Mouse (Mus musculus) stomach, embryonic 16.5 days (tissue): Measurements from ENCODE around the gene Hmgn1. TPM values are rescaled to one million over a fixed set of nuclear protein-coding genes. Genes with fewer than 3 reads are reported as not detected.

Experiments used
- ATAC-seq: fragments of 200-750 bp; cut with Nextera tagmentation; 2 replicates; pipeline ENCODE4 v1.8.0; 2017; ENCODE audit warnings: moderate number of reproducible peaks, moderate TSS enrichment; ENCODE audit not compliant: insufficient read depth, low FRiP score
- H3K27ac ChIP-seq: fragments of 300-500 bp; sonication (generic); 2 replicates; pipeline ENCODE4 v1.5.1; 2014; ENCODE audit warnings: low read length
- H3K27me3 ChIP-seq: fragments of 300-500 bp; sonication (generic); 2 replicates; pipeline ENCODE4 v1.6.1; 2014; ENCODE audit warnings: low read length, control low read depth, mixed read lengths; ENCODE audit not compliant: control insufficient read depth, insufficient read depth
- H3K36me3 ChIP-seq: fragments of 300-500 bp; sonication (generic); 2 replicates; pipeline ENCODE4 v1.6.1; 2014; ENCODE audit warnings: low read length; ENCODE audit not compliant: control insufficient read depth, insufficient read depth
- H3K4me1 ChIP-seq: fragments of 300-500 bp; sonication (generic); 2 replicates; pipeline ENCODE4 v1.6.1; 2014; ENCODE audit warnings: low read length, control low read depth, mixed read lengths; ENCODE audit not compliant: control insufficient read depth, insufficient read depth
- H3K4me2 ChIP-seq: fragments of 300-500 bp; sonication (generic); 2 replicates; pipeline ENCODE4 v1.6.1; 2014; ENCODE audit warnings: low read depth, low read length, mixed read lengths
- H3K4me3 ChIP-seq: fragments of 300-500 bp; sonication (generic); replicated peaks from 2 replicates; pipeline ENCODE4 v1.5.1; 2014; ENCODE audit warnings: mild to moderate bottlenecking, low read length
- H3K9ac ChIP-seq: fragments of 300-500 bp; sonication (generic); 2 replicates; pipeline ENCODE4 v1.6.1; 2014; ENCODE audit warnings: low read length
- H3K9me3 ChIP-seq: fragments of 300-500 bp; sonication (generic); replicated peaks from 2 replicates; pipeline ENCODE4 v1.6.1; 2016; ENCODE audit warnings: low read length, control low read depth; ENCODE audit not compliant: control insufficient read depth
- WGBS: fragments of 180-500 bp; shearing (Covaris S2); extraction: QIAGEN DNeasy Blood & Tissue Kit; methylation state at CpG from one replicate; pipeline ENCODE4 v1.1.7; 2014; 5-methylcytosine and 5-hydroxymethylcytosine counted together
- polyA plus RNA-seq: library from polyadenylated mRNA; unstranded; fragments of >200 nt; fragmentation: Nextera tagmentation; extraction: Ambion mirVana; gene quantifications from 2 replicates; pipeline ENCODE4 v1.2.1, GENCODE M21; 2015

The Hmgn1 gene
- polyA plus RNA-seq, 1 experiment from 2014 or later = 562 TPM

GRCm38 (mm10) chr16:96158511-96159080 is 31.1 kb upstream of the Hmgn1 start:
- no peak for ATAC-seq
- H3K4me1 ChIP-seq = peaks cover 7% of the 10 kb centered on the region
- H3K4me2 ChIP-seq = peak overlapping the region; percentile 98
- H3K27me3 ChIP-seq = no peaks in the 10 kb centered on the region
- WGBS = 55% methylated on average over 12 of the region's 12 CpGs
- peak overlapping the region; percentile 61 for H3K4me3 ChIP-seq
- H3K9me3 ChIP-seq = no peaks in the 10 kb centered on the region
- peak overlapping the region; percentile 92 for H3K9ac ChIP-seq
- peak overlapping the region; percentile 12; the same call in 1 of the 2 replicates for H3K27ac ChIP-seq
- no peaks in the 10 kb centered on the region for H3K36me3 ChIP-seq

DNA sequence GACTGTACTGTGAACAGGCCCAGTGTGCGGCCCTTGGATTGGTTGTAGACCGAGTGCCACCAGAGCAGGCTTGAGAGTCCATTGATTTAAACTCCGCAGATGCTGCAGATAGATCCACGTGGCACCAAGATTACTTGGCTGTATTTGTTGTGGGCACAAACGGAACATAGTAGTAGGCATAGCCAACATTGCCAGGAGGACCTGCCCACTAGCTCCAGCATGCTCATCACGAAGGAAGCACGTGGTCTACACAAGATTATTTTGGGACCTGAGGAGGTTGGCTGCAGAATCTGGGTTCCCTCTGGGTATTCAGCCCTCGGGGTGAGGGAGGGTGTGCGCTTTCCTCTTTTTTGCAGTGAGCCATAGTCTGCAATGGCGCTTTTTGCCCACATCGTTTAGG is 29.6 kb upstream of the Hmgn1 start:
- no peaks in the 10 kb centered on the region for H3K27me3 ChIP-seq
- H3K27ac ChIP-seq = 0 out of 2 replicates have a peak overlapping the region, but pooled peaks have one; percentile 49
- no peaks in the 10 kb centered on the region for H3K9me3 ChIP-seq
- 91% methylated on average over 11 of the region's 11 CpGs for WGBS
- H3K36me3 ChIP-seq = no peaks in the 10 kb centered on the region
- no peak overlapping the region for H3K4me3 ChIP-seq
- H3K4me2 ChIP-seq = no peak overlapping the region
- no peak overlapping the region for H3K9ac ChIP-seq
- peaks cover 7% of the 10 kb centered on the region for H3K4me1 ChIP-seq
- ATAC-seq = no peak

DNA sequence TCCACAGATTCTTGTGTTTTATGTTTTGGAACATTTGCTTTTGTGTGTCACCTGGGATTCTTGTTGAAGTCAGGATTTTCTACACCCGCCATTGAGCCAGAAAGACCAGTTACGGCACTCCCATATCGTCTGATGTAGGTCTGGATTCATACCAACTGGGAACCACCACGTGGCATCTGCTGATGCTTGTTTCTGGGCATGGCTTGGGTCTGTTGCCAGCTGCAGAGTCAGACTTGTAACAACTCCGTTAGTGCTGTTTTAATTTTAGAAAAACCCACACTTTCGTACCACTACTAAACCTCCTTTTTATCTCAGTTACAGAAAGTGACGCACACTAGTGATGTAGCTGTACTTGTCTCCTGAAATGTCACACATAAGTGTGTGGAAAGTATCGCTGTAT is 28.5 kb upstream of the Hmgn1 start:
- Histone ChIP-seq H3K4me2 (no peak overlapping the region), H3K9me3 (no peaks in the 10 kb centered on the region), H3K27ac (peak overlapping the region; percentile 87), H3K36me3 (no peaks in the 10 kb centered on the region), H3K27me3 (no peaks in the 10 kb centered on the region), H3K4me1 (peaks cover 15% of the 10 kb centered on the region), H3K4me3 (no peak overlapping the region), H3K9ac (no peak overlapping the region)
- ATAC-seq = no peak
- WGBS = 78% methylated on average over 8 of the region's 8 CpGs

DNA sequence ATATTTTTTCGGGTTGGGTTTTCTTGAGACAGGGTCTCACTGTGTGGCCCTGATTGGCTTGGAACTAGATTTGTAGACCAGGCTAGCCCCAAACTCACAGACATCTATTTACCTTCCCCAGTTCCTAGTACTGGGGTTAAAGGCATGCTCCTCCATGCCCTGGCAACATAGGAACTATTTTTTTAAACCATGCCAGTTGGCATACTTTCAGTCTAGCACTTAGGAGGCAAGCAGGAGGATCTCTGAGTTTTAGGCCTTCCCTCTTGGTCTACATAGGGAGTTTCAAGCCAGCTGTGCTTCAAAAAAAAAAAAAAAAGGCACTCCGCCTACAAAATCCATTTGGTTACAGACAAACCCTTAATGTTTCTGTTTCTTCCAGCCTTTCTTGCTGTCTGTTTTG is 26.9 kb upstream of the Hmgn1 start:
- 83% methylated on average over 2 of the region's 2 CpGs for WGBS
- no peak for ATAC-seq
- no peaks in the 10 kb centered on the region for H3K27me3 ChIP-seq

GRCm38 (mm10) chr16:96151551-96151950 is 24.0 kb upstream of the Hmgn1 start:
- Histone ChIP-seq H3K9ac (peak overlapping the region; percentile 38; the same call in 1 of the 2 replicates), H3K36me3 (no peaks in the 10 kb centered on the region), H3K4me1 (peaks cover 20% of the 10 kb centered on the region), H3K27ac (peak overlapping the region; percentile 60; the same call in 1 of the 2 replicates), H3K4me2 (no peak overlapping the region), H3K4me3 (no peak overlapping the region), H3K27me3 (no peaks in the 10 kb centered on the region), H3K9me3 (no peaks in the 10 kb centered on the region)
- WGBS = 14% methylated on average over 9 of the region's 9 CpGs
- ATAC-seq = peak; percentile 53

More for the DNA sequence above, 26.9 kb upstream of the Hmgn1 start:
- H3K9me3 ChIP-seq = no peaks in the 10 kb centered on the region
- H3K4me2 ChIP-seq = no peak overlapping the region
- H3K27ac ChIP-seq = peak overlapping the region; percentile 87; the same call in 1 of the 2 replicates
- no peak overlapping the region for H3K9ac ChIP-seq
- H3K36me3 ChIP-seq = no peaks in the 10 kb centered on the region
- no peak overlapping the region for H3K4me3 ChIP-seq
- peaks cover 20% of the 10 kb centered on the region for H3K4me1 ChIP-seq

GRCm38 (mm10) chr16:96150995-96151394 is 23.5 kb upstream of the Hmgn1 start:
- no peak overlapping the region for H3K4me3 ChIP-seq
- peaks cover 26% of the 10 kb centered on the region for H3K4me1 ChIP-seq
- peak overlapping the region; percentile 38; the same call in 1 of the 2 replicates for H3K9ac ChIP-seq
- no peaks in the 10 kb centered on the region for H3K27me3 ChIP-seq
- WGBS = 36% methylated on average over 4 of the region's 4 CpGs
- H3K4me2 ChIP-seq = no peak overlapping the region
- ATAC-seq = no peak
- H3K9me3 ChIP-seq = no peaks in the 10 kb centered on the region
- H3K36me3 ChIP-seq = no peaks in the 10 kb centered on the region
- peak overlapping the region; percentile 60 for H3K27ac ChIP-seq

GRCm38 (mm10) chr16:96149311-96149710 is 21.8 kb upstream of the Hmgn1 start:
- 52% methylated on average over 9 of the region's 9 CpGs for WGBS
- Histone ChIP-seq H3K4me3 (no peak overlapping the region), H3K4me1 (peaks cover 28% of the 10 kb centered on the region), H3K27me3 (no peaks in the 10 kb centered on the region), H3K9me3 (no peaks in the 10 kb centered on the region), H3K4me2 (no peak overlapping the region), H3K36me3 (no peaks in the 10 kb centered on the region), H3K27ac (peak overlapping the region; percentile 73), H3K9ac (no peak overlapping the region)
- ATAC-seq = 0 out of 2 replicates have a peak, but pooled peaks have one; percentile 3

- 0 out of 2 replicates have a peak overlapping the region, but pooled peaks have one; percentile 13 for H3K9ac ChIP-seq
- H3K4me1 ChIP-seq = peaks cover 28% of the 10 kb centered on the region
- no peaks in the 10 kb centered on the region for H3K27me3 ChIP-seq
- no peak overlapping the region for H3K4me3 ChIP-seq
- H3K36me3 ChIP-seq = no peaks in the 10 kb centered on the region
- WGBS = 52% methylated on average over 6 of the region's 6 CpGs
- H3K27ac ChIP-seq = peak overlapping the region; percentile 73
- ATAC-seq = no peak
- no peak overlapping the region for H3K4me2 ChIP-seq
- no peaks in the 10 kb centered on the region for H3K9me3 ChIP-seq
Measured at GRCm38 (mm10) chr16:96148834-96149233, 21.3 kb upstream of the Hmgn1 start.

DNA sequence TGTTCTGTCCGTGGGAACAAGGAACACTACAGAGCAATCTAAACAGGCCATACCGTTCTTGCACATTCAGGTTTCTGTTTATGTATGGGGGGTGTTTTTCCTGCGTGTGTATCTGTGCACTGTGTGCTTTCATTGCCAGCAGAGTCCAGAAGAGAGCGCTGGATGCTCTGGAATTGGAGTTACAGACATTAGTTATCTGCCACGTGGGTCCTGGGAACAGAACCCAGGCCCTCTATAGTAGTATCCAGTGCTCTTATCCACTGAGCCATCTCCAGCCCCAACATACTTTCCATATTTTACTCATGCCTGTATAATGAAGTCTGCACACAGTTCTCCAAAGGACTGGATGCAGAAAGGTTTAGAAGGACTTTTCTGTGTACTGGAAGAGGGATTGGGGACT is 18.3 kb upstream of the Hmgn1 start:
- Histone ChIP-seq H3K27me3 (no peaks in the 10 kb centered on the region), H3K36me3 (no peaks in the 10 kb centered on the region), H3K9ac (peak overlapping the region; percentile 75), H3K27ac (peak overlapping the region; percentile 40), H3K4me3 (peak overlapping the region; percentile 64), H3K4me2 (peak overlapping the region; percentile 51), H3K9me3 (0 out of 2 replicates have a peak, but pooled peaks cover 3% of the 10 kb centered on the region), H3K4me1 (peaks cover 18% of the 10 kb centered on the region; the same call in 1 of the 2 replicates)
- WGBS = 2% methylated on average over 5 of the region's 5 CpGs
- ATAC-seq = no peak
